Mouse (Mus musculus) intestine, postnatal 0 days (tissue): ENCODE results near the gene Dync1h1. TPM values are rescaled to one million over a fixed set of nuclear protein-coding genes. Genes with fewer than 3 reads are reported as not detected.

ENCODE experiments used
- ATAC-seq: fragments of 200-750 bp; cut with Nextera tagmentation; 2 replicates; pipeline ENCODE4 v1.8.0; 2017; ENCODE audit warnings: mild to moderate bottlenecking, moderate TSS enrichment, moderate library complexity
- H3K27ac ChIP-seq: fragments of 300-500 bp; sonication (generic); 2 replicates; pipeline ENCODE4 v1.5.1; 2014; ENCODE audit warnings: mild to moderate bottlenecking, low read depth, low read length, moderate library complexity
- H3K27me3 ChIP-seq: fragments of 300-500 bp; sonication (generic); replicated peaks from 2 replicates; pipeline ENCODE4 v1.6.1; 2014; ENCODE audit warnings: low read length, mixed read lengths; ENCODE audit not compliant: control insufficient read depth, insufficient read depth
- H3K36me3 ChIP-seq: fragments of 300-500 bp; sonication (generic); 2 replicates; pipeline ENCODE4 v1.6.1; 2014; ENCODE audit warnings: mild to moderate bottlenecking, moderate library complexity; ENCODE audit not compliant: control insufficient read depth, insufficient read depth
- H3K4me1 ChIP-seq: fragments of 300-500 bp; sonication (generic); replicated peaks from 2 replicates; pipeline ENCODE4 v1.6.1; 2014; ENCODE audit warnings: antibody characterized with exemption, low read length, mixed read lengths; ENCODE audit not compliant: control insufficient read depth, insufficient read depth
- H3K4me2 ChIP-seq: fragments of 300-500 bp; sonication (generic); replicated peaks from 2 replicates; pipeline ENCODE4 v1.6.1; 2014; ENCODE audit warnings: low read depth, mild to moderate bottlenecking, moderate library complexity
- H3K4me3 ChIP-seq: fragments of 300-500 bp; sonication (generic); 2 replicates; pipeline ENCODE4 v1.5.1; 2014; ENCODE audit warnings: low read depth, low read length
- H3K9ac ChIP-seq: fragments of 300-500 bp; sonication (generic); 2 replicates; pipeline ENCODE4 v1.6.1; 2014; ENCODE audit warnings: mild to moderate bottlenecking, low read depth, low read length
- H3K9me3 ChIP-seq: fragments of 300-500 bp; sonication (generic); 2 replicates; pipeline ENCODE4 v1.6.1; 2016; ENCODE audit warnings: mixed run types; ENCODE audit not compliant: control insufficient read depth
- CTCF ChIP-seq: sonication (generic); IDR thresholded peaks from 2 replicates; pipeline ENCODE4 v1.5.1; 2016; ENCODE audit warnings: low read depth, mild to moderate bottlenecking, control low read depth, antibody characterized with exemption, moderate library complexity
- WGBS: fragments of 180-500 bp; shearing (Covaris S2); extraction: QIAGEN DNeasy Blood & Tissue Kit; methylation state at CpG from one replicate; pipeline ENCODE4 v1.1.7; 2014; 5-methylcytosine and 5-hydroxymethylcytosine counted together
- polyA plus RNA-seq: library from polyadenylated mRNA; unstranded; fragments of >200 nt; fragmentation: Nextera tagmentation; extraction: Ambion mirVana; gene quantifications from 2 replicates; pipeline ENCODE4 v1.2.1, GENCODE M21; 2015

The Dync1h1 gene
- polyA plus RNA-seq, 1 experiment from 2014 or later = 19.7 TPM

GRCm38 (mm10) chr12:110696173-110696974, 95.1 kb downstream of the Dync1h1 start:
- H3K4me3 ChIP-seq = peak overlapping the region; percentile 100
- H3K9ac ChIP-seq = peak overlapping the region; percentile 96
- no peak; the same call in 1 of the 2 replicates for TF ChIP-seq CTCF
- H3K9me3 ChIP-seq = no peaks in the 10 kb centered on the region
- H3K27ac ChIP-seq = peak overlapping the region; percentile 88
- WGBS = under 1% methylated on average over 89 of the region's 89 CpGs
- peak overlapping the region; percentile 89 for H3K4me2 ChIP-seq
- H3K27me3 ChIP-seq = no peaks in the 10 kb centered on the region
- peaks cover 17% of the 10 kb centered on the region for H3K36me3 ChIP-seq
- ATAC-seq = peak; percentile 95
- no peaks in the 10 kb centered on the region for H3K4me1 ChIP-seq

DNA sequence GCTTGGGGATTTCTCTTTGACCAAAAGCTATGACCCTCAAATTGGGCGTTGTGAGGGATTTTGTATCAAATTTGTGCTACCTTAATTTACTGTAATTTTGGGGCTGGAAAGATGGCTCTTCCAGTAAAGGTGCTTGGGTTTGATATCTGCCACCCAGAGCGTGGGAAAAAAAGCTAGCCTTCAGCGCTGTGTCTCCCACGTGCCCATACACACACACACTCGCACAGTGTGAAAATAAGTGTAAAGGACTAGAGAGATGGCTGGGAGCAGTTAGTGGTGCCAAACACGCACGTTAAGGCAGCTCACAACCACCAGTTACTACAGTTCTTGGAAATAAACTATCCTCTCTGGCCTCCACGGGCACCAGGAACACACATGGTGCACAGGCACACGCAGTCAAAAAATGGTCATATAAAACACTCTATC, 95.7 kb downstream of the Dync1h1 start:
- Histone ChIP-seq H3K27ac (no peak overlapping the region), H3K9ac (peak overlapping the region; percentile 96), H3K4me3 (peak overlapping the region; percentile 100), H3K36me3 (peaks cover 12% of the 10 kb centered on the region), H3K4me1 (no peaks in the 10 kb centered on the region), H3K4me2 (peak overlapping the region; percentile 89), H3K27me3 (no peaks in the 10 kb centered on the region), H3K9me3 (no peaks in the 10 kb centered on the region)
- WGBS = 47% methylated on average over 9 of the region's 9 CpGs
- no peak for TF ChIP-seq CTCF
- ATAC-seq = no peak

- Histone ChIP-seq H3K27ac (no peak overlapping the region), H3K36me3 (peaks cover 12% of the 10 kb centered on the region; the same call in 1 of the 2 replicates), H3K4me3 (no peak overlapping the region), H3K9me3 (no peaks in the 10 kb centered on the region), H3K27me3 (no peaks in the 10 kb centered on the region), H3K4me1 (no peaks in the 10 kb centered on the region), H3K4me2 (no peak overlapping the region), H3K9ac (no peak overlapping the region)
- TF ChIP-seq CTCF = no peak
- WGBS = 67% methylated on average over 5 of the region's 5 CpGs
- ATAC-seq = no peak
These were observed 96.2 kb downstream of the Dync1h1 start for GRCm38 (mm10) chr12:110697457-110697856.

- H3K27me3 ChIP-seq = no peaks in the 10 kb centered on the region
- H3K36me3 ChIP-seq = peaks cover 7% of the 10 kb centered on the region; the same call in 1 of the 2 replicates
- no peaks in the 10 kb centered on the region for H3K4me1 ChIP-seq
- no peak for ATAC-seq
- no peak overlapping the region for H3K4me2 ChIP-seq
- no peak overlapping the region for H3K4me3 ChIP-seq
- TF ChIP-seq CTCF = no peak
- H3K9me3 ChIP-seq = no peaks in the 10 kb centered on the region
- H3K27ac ChIP-seq = no peak overlapping the region
- 86% methylated on average over 1 of the region's 1 CpGs for WGBS
- no peak overlapping the region for H3K9ac ChIP-seq
These were observed 96.8 kb downstream of the Dync1h1 start for GRCm38 (mm10) chr12:110698080-110698479.

DNA sequence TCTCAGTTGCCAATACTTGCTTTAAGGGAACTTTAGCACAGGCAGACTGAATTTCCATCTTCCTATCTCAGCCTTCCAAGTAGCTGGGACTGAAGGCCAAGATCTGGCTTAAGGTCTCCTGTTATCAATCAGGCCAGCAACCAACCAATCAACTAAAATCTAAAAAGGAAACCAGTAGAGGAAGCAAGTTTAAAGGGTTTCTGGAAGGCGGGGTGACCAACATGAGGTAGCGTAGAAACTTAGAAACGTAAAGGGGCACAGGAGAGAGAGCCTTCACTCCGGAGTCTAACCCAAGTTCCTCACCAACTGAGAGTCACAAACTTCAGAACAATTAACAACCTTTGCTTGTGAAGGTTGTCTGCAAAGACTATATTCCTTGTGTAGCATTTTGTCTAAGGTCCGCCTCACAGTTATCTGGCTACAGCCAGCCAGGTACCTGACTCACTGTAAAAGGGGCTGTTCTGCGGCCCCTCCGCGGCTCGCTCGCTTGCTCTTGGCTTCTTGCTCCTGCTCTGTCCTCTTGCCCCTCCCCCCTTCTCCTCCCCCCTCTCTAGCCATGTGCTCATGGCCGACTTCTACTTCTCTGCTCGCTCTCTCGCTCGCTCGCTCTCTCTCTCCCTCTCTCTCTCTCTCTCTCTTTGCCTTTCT, 97.4 kb downstream of the Dync1h1 start:
- peaks cover 2% of the 10 kb centered on the region; the same call in 1 of the 2 replicates for H3K36me3 ChIP-seq
- no peak for ATAC-seq
- 36% methylated on average over 15 of the region's 15 CpGs for WGBS
- H3K9me3 ChIP-seq = no peaks in the 10 kb centered on the region
- H3K27me3 ChIP-seq = no peaks in the 10 kb centered on the region
- H3K4me1 ChIP-seq = no peaks in the 10 kb centered on the region
- no peak overlapping the region for H3K4me3 ChIP-seq
- H3K4me2 ChIP-seq = 0 out of 2 replicates have a peak overlapping the region, but pooled peaks have one; percentile 27
- no peak overlapping the region for H3K27ac ChIP-seq
- no peak overlapping the region for H3K9ac ChIP-seq
- no peak for TF ChIP-seq CTCF

DNA sequence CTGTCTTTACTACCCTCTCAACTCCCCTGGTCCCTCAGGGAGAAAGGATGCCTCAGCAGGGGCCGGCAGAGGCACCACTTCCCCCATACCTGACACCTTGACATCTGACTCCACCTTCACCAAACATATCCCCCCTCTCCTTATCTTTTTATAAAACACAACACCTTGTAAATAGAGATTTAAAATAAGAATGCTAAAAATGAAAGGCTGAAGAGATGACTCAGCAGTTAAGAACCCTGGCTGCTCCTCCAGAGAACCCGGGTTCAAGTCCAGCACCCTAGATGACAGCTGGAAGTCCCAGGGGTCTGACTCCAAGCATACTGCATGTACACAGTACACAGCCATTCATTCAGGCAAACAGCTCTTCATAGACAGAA, 97.9 kb downstream of the Dync1h1 start:
- ATAC-seq = no peak
- Histone ChIP-seq H3K36me3 (no peaks in the 10 kb centered on the region; the same call in 1 of the 2 replicates), H3K27me3 (no peaks in the 10 kb centered on the region), H3K9me3 (no peaks in the 10 kb centered on the region), H3K4me3 (no peak overlapping the region), H3K4me1 (no peaks in the 10 kb centered on the region), H3K27ac (no peak overlapping the region), H3K4me2 (0 out of 2 replicates have a peak overlapping the region, but pooled peaks have one; percentile 27), H3K9ac (no peak overlapping the region)
- 58% methylated on average over 2 of the region's 2 CpGs for WGBS
- TF ChIP-seq CTCF = no peak
